Mouse (Mus musculus) limb, embryonic 10.5 days (tissue): ENCODE measurements around the gene Fzd10. TPM values are rescaled to one million over a fixed set of nuclear protein-coding genes. Genes with fewer than 3 reads are reported as not detected.

Experiments used
- DNase-seq: peaks from one replicate; pipeline ENCODE4 v3.0.0-alpha.2; 2017; ENCODE audit warnings: low spot score
- H3K27ac ChIP-seq: fragments of 300-500 bp; sonication (generic); 2 replicates; pipeline ENCODE4 v1.5.1; 2016; ENCODE audit warnings: mild to moderate bottlenecking
- H3K27me3 ChIP-seq: fragments of 300-500 bp; sonication (generic); 2 replicates; pipeline ENCODE4 v1.6.1; 2016; ENCODE audit warnings: low read depth, mild to moderate bottlenecking; ENCODE audit not compliant: poor library complexity, severe bottlenecking
- H3K36me3 ChIP-seq: fragments of 300-500 bp; sonication (generic); 2 replicates; pipeline ENCODE4 v1.6.1; 2016; ENCODE audit warnings: mild to moderate bottlenecking, moderate library complexity
- H3K4me1 ChIP-seq: fragments of 300-500 bp; sonication (generic); 2 replicates; pipeline ENCODE4 v1.6.1; 2016
- H3K4me3 ChIP-seq: fragments of 300-500 bp; sonication (generic); 2 replicates; pipeline ENCODE4 v1.5.1; 2016; ENCODE audit warnings: mild to moderate bottlenecking, moderate library complexity
- H3K9me3 ChIP-seq: fragments of 300-500 bp; sonication (generic); replicated peaks from 2 replicates; pipeline ENCODE4 v1.6.1; 2016; ENCODE audit warnings: mild to moderate bottlenecking
- WGBS: fragments of 180-500 bp; shearing (Covaris S2); methylation state at CpG from one replicate; pipeline ENCODE4 v1.1.7; 2016; 5-methylcytosine and 5-hydroxymethylcytosine counted together
- polyA plus RNA-seq: library from polyadenylated mRNA; unstranded; fragments of >200 nt; fragmentation: Nextera tagmentation; extraction: Ambion mirVana; gene quantifications from 2 replicates; pipeline ENCODE4 v1.2.1, GENCODE M21; 2016

Gene Fzd10
- polyA plus RNA-seq, result 8.1 and 10.5 TPM in 2 replicates

DNA sequence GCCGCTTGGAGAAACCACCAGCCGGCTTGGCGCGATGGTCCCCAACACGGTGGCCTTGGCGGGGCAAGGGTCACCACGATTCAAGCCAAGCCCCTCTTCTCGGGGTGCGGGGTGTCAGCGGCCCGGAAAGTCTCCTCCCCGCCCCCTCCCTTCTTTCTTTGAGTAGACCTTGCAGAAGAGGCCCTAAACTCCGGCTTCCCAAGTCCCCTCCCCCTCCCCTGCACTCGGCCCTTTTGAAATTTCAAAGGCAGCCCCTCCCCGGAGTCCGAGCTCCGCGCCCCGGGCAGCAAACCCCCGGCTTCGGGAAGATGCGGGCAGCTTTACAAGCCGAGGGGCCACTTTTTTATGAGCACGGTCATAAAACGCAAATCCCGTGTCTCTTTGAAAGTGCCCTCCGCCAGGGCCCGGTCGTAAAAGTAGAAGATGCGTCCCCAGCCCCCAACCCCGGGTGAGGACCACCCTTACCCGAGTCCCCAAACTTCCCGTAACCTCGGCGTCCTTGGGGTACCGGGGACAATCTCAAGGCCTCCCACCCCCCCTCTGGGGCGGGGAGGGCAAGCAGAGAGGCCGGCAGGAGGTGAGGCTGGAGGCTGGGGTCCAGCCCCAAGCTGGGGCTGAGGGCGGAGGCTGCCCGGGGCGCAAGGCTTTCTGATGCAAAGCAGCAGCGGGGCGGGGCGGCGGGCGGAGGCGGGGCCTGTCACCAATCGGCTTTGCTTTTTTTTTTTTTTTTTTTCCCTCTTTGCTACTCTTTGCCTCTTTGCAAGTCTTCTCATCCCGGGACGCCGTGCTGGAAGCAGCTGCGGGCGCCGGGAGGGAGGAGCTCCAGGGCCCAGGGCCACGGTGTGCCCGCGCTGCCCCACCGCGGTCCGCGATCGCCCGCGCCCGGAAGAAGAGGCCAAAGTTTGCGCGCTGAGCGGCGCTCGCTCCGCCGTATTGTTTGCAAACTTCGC is at the start of gene Fzd10:
Fzd10 (plus strand) TSS at position 773 of the 950 bp plus-strand sequence.
- Histone ChIP-seq H3K4me1 (peaks cover 92% of the 10 kb centered on the region), H3K4me3 (peak within 1 kb of the TSS; percentile 93), H3K27me3 (no peaks in the 10 kb centered on the region), H3K27ac (peak within 1 kb of the TSS; percentile 98), H3K36me3 (peaks cover 5% of the 10 kb centered on the region; the same call in 1 of the 2 replicates), H3K9me3 (no peaks in the 10 kb centered on the region)
- under 1% methylated on average over 70 of the region's 73 CpGs for WGBS
- peak; percentile 95 for DNase-seq

DNA sequence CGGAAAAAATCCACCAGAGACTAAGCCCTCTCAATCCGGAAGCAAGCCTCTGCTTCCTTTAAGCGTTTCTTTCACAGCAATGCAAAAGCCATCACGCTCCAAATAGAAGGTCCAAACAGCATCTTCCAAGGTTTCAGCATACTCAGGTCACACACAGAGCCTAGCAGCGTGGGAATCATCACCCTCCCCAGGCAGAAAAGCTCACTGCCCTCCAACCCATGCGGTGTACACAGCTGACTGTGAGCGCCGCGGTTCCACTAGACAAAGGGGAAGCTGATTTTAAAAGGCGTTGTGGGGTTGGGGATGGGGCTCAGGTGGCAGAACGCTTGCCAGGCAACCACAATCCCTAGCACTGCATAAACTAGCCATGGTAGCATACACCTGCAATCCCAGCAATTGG is 49.2 kb upstream of the Fzd10 start:
- Histone ChIP-seq H3K4me3 (peak overlapping the region; percentile 26), H3K27ac (0 out of 2 replicates have a peak overlapping the region, but pooled peaks have one; percentile 39), H3K9me3 (no peaks in the 10 kb centered on the region), H3K36me3 (no peaks in the 10 kb centered on the region), H3K27me3 (peaks cover 23% of the 10 kb centered on the region), H3K4me1 (peaks cover 24% of the 10 kb centered on the region)
- WGBS, result 14% methylated on average over 11 of the region's 11 CpGs
- no peak for DNase-seq

DNA sequence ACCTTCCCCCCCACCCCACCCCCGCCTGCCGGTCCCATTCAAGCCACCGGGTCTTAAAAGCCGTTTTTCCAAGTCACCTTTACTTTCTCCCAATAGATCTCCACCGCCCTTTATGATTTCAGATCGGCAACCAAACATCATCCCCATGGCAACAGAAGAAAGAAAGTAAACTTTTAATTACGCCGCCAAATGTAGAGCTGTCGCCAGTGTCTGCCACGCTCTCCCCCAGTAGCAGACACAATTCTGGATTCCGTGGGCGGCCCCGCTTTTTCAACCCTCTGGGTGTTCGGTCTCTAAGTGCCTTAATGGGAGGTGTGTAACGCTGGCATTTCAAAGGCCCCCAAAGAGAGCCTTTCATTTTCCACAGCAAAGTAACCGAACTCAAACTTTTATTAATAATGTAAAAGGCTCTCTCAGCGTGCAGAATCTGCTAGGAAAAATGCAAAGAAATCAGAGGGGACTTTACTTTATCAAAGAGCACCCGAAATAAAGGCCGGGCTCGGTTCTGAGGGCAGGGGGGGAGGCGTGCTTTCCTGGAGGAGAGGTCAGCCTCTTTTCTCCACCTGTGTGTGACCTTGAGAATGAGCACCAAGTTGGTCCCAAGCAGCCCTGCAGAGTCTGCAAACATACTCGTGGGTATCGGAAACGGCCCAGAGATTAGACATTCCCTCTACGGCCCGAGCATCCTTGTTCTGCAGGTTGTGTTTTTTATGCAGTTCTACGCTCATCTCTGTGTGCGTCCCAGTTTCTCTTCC is 48.3 kb upstream of the Fzd10 start:
- Histone ChIP-seq H3K27me3 (peaks cover 23% of the 10 kb centered on the region), H3K36me3 (no peaks in the 10 kb centered on the region), H3K9me3 (no peaks in the 10 kb centered on the region), H3K27ac (peak overlapping the region; percentile 66), H3K4me1 (peaks cover 24% of the 10 kb centered on the region), H3K4me3 (peak overlapping the region; percentile 40)
- DNase-seq, result peak; percentile 50
- 13% methylated on average over 28 of the region's 28 CpGs for WGBS

DNA sequence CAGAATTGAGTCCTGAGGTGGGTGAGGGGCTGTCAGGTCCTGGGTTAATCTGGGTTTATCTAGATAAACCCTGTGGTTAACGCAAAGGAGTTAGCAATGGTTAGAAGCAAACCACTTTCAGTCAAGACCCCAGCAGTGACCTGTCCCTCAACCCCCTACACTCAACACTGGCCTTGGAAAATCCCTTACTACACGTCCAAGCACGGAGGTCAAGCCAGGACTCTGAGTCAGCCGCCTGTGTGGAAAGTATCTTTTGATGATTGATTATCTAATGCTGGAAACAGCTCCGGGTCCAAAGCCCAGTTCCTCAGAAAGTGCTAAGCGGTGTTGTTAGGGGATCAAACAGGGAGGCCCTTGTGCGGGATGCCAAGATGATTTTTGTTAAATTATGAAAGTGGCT is 42.5 kb upstream of the Fzd10 start:
- Histone ChIP-seq H3K36me3 (no peaks in the 10 kb centered on the region), H3K4me1 (peaks cover 7% of the 10 kb centered on the region; the same call in 1 of the 2 replicates), H3K9me3 (no peaks in the 10 kb centered on the region), H3K27me3 (no peaks in the 10 kb centered on the region), H3K27ac (no peak overlapping the region), H3K4me3 (no peak overlapping the region)
- no peak for DNase-seq
- 22% methylated on average over 7 of the region's 7 CpGs for WGBS

DNA sequence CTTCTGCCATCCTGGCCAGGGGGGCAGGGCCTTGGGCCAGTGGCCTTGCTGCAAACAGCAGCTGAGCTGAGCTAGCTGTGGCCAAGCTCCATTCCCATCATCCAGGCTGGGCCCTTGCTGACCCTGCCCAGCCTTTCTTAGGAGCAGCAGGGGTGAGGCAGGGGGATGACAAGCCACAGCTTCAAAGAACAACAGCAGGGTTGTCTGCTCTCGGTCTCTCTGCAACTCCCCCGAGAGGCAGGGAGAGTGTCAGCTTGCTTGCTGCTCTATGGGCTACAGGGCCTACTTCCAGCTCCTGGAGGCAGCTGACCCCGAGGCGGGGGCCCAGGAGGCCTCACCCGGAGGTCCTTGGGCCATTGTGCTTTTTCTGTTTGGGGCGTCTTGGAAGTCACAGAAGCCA is 33.3 kb upstream of the Fzd10 start:
- Histone ChIP-seq H3K36me3 (no peaks in the 10 kb centered on the region), H3K27me3 (no peaks in the 10 kb centered on the region), H3K27ac (peak overlapping the region; percentile 58), H3K4me1 (peaks cover 18% of the 10 kb centered on the region), H3K4me3 (no peak overlapping the region), H3K9me3 (no peaks in the 10 kb centered on the region)
- no peak for DNase-seq
- 20% methylated on average over 6 of the region's 6 CpGs for WGBS

DNA sequence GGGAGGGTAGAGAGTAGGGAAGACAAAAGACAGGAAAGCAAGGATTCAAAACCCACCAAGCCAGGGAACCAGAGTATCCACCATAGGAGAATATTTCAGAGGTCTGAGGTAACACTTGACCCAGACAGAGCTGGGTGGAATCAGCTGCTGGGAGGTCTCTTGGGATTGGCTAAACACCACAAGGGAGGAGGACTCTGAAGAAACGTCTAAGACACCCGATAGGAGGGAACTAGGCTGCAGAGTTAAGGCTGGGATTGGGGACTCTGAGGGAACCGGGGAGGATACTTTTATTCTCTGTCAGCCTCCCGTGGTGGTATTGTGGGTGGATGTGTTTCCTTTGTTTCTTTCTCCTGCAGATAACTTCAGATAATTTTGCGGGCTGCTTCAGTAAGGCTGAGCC is 31.7 kb upstream of the Fzd10 start:
- no peak for DNase-seq
- WGBS, result 32% methylated on average over 5 of the region's 5 CpGs
- Histone ChIP-seq H3K4me3 (no peak overlapping the region), H3K36me3 (no peaks in the 10 kb centered on the region), H3K27me3 (no peaks in the 10 kb centered on the region), H3K4me1 (peaks cover 18% of the 10 kb centered on the region), H3K9me3 (no peaks in the 10 kb centered on the region), H3K27ac (no peak overlapping the region)

DNA sequence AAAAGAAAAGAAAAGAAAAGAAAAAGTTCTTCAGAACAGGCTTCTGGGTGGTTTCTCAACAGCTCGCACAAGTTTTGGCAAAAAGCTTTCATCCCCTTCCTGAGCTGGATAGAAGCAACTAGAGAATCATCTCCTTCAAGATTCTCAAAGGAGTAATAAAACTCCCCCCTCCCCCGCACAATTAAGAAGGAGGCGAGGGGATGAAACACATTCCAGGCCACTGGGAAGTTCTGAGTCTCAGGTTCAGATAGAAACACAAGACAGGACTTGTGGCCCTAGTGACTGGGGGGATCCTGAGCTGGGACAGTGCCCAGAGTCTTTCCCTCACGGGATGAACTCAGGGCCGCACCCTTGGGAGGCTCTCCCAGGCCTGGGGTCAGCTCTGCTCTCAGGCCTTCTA is 30.6 kb upstream of the Fzd10 start:
- Histone ChIP-seq H3K27ac (no peak overlapping the region), H3K4me3 (no peak overlapping the region), H3K9me3 (no peaks in the 10 kb centered on the region), H3K36me3 (no peaks in the 10 kb centered on the region), H3K4me1 (peaks cover 18% of the 10 kb centered on the region), H3K27me3 (no peaks in the 10 kb centered on the region)
- 24% methylated on average over 5 of the region's 5 CpGs for WGBS
- no peak for DNase-seq

DNA sequence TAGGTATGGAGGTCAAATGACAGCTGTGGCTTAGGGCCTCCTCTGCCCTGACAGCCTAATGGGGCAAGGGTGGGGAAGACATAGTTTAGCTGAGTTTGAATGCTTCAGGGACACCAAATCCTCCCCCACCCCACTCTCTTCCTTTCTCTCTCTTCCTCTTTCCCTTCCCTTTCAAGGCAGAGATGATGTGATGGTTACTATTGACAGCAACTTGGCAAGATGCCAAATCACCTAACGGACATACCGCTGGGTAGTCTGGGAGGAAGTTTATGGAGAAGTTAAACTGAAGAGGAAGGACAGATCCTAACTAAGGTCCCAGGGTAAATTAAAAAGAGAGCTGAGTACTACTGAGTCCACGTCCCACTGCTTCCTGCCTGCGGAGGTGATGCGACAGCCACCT is 29.8 kb upstream of the Fzd10 start:
- Histone ChIP-seq H3K27me3 (no peaks in the 10 kb centered on the region), H3K4me1 (peaks cover 18% of the 10 kb centered on the region), H3K9me3 (no peaks in the 10 kb centered on the region), H3K4me3 (no peak overlapping the region), H3K36me3 (no peaks in the 10 kb centered on the region), H3K27ac (no peak overlapping the region)
- WGBS, result 84% methylated on average over 5 of the region's 5 CpGs
- DNase-seq, result no peak

DNA sequence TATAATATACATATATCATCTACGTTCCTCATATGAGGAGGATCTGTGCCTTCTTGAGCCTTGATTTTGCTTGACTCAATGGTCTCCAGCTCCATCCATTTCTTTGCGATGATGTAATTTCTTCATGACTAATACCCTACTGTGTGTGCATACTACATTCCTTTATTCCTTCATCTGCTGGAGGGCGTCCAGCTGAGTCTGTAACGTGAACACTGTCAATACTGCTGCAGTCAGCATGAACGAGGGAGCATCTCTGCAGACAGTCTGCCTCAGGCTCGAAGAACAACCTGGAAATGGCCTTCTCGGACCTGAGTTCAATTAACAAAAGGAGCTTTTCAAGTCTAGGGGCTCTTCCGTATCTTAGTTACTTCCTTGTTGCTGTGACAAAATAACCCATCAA is 28.9 kb upstream of the Fzd10 start:
- H3K4me3 ChIP-seq, result no peak overlapping the region
- no peak overlapping the region for H3K27ac ChIP-seq
- no peaks in the 10 kb centered on the region for H3K27me3 ChIP-seq
- H3K36me3 ChIP-seq, result no peaks in the 10 kb centered on the region
- H3K9me3 ChIP-seq, result no peaks in the 10 kb centered on the region
- peaks cover 18% of the 10 kb centered on the region for H3K4me1 ChIP-seq
- WGBS, result 87% methylated on average over 8 of the region's 8 CpGs
- no peak for DNase-seq

DNA sequence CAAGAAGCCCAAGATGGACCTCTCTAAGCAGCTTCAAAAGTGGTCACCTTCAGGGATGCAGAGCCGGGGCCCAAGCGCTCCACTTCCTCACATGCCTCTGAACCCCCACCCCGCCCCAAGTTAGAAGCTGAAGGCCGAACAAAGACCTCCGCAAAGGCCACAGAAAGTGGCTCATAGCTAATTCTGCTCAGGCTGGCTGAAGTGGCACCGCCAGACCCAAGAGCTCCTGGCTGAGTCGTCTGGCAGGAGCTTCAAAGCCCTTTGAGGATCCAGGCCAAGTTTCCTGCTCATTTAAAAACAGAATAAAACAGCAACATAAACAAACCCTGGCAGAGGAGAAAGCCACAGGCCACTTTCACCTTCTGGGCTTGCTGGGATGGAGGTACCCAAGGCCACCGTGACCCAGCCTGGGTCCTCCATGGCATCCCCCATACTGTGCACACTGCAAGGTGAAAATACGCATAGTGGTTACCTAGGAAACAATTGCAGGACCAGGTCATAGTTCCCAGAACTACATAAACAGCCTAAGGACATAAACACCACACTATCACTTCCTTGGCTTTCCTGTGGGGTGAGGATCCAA is 24.6 kb upstream of the Fzd10 start:
- Histone ChIP-seq H3K27me3 (no peaks in the 10 kb centered on the region), H3K36me3 (no peaks in the 10 kb centered on the region), H3K9me3 (no peaks in the 10 kb centered on the region), H3K4me1 (peaks cover 23% of the 10 kb centered on the region), H3K27ac (no peak overlapping the region), H3K4me3 (no peak overlapping the region)
- no peak for DNase-seq
- WGBS, result 70% methylated on average over 9 of the region's 9 CpGs

DNA sequence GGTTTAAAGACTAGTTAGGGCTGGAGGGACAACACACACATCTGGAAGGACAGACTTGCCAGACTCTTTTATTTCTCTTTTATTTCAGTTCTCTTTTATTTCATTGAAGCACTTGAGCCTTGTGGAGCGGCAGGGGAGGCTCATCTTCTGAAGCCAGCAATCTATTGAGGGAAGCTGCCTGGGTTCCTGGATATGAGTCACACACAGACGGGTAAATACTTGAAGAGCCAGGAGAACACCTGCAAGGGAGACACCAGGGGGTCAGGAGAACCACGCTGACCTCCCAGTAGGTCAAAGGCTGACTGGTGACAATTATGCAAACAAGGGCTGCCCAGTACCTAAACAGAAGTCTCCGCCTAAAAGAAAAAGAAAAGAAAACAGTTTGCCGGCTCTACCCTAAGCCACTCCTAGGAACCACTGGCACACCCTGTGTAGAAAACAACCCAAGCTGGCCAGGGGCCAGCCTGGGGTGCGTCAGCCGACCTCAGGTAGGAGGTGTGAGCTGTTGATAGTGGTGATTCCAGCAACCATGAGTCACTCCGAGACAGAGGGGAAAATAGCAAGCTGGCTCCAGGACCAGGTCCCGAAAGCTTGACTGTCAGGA is 21.5 kb upstream of the Fzd10 start:
- peaks cover 39% of the 10 kb centered on the region for H3K4me1 ChIP-seq
- no peaks in the 10 kb centered on the region for H3K36me3 ChIP-seq
- no peak overlapping the region for H3K4me3 ChIP-seq
- WGBS, result 26% methylated on average over 9 of the region's 9 CpGs
- no peak for DNase-seq
- no peaks in the 10 kb centered on the region for H3K9me3 ChIP-seq
- H3K27ac ChIP-seq, result no peak overlapping the region
- H3K27me3 ChIP-seq, result no peaks in the 10 kb centered on the region

DNA sequence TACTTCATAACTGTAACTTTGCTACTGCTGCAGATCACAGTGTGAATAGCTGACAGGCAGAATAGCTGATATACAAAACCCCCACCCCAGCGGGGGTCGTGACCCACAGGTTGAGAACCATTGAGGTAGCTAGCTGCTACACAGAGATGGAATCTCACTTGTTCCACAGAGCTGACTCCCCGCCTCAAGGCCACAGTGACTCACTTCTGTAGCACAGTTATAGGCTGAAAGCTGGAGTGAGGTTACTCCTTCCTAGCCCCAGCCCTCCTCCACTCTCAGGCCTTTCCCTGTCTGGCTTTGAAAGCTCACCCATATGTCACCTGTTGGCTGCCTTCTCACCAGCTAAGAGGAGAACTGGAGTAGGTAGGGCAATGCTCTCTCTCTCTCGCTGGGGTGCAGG is 19.7 kb upstream of the Fzd10 start:
- no peaks in the 10 kb centered on the region for H3K9me3 ChIP-seq
- WGBS, result 66% methylated on average over 4 of the region's 4 CpGs
- no peaks in the 10 kb centered on the region for H3K27me3 ChIP-seq
- H3K4me3 ChIP-seq, result no peak overlapping the region
- H3K4me1 ChIP-seq, result peaks cover 39% of the 10 kb centered on the region
- no peaks in the 10 kb centered on the region for H3K36me3 ChIP-seq
- H3K27ac ChIP-seq, result peak overlapping the region; percentile 65
- no peak for DNase-seq
